Mouse (Mus musculus): Measurements from ENCODE around the gene Uck1.

Gene Uck1

DNA sequence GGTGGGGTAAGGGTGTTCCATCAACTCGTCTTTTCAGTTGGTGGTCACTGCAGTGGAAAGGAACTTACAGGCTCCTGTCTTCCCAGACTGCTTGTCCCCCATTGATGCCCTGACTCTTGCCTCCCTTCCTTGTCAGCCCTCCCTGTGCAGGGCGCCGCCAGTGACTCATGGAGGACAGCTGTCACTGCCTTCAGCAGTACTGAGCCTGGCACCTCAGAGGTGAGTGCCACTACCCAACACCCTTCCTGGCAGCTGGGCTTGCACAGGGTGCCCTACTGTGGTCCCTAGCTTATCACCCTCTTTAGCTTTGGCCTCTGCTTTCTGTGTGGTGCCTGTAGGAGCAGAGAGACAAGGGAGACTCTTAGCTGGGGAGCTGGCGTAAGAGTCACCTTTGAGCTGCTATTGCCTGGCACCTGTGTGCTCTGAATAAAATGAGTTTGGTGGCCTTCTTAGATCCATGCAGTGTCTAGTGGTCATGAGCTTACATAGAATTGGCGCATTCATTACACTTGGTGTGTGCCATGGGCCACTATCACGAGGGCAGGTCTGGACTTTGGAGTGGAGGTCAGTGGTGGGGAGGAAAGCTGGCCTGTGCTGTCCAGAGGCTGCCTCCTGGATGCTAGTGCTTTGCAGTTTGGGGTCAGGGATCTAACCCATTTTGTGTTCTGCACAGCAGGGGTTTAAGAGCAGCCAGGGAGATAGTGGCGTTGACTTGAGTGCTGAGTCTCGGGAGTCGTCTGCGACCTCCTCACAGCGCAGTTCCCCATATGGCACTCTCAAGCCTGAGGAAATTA is 41.2 kb downstream of the Uck1 start:
- DNase-seq (ENCODE audit: low spot score), result no peak

DNA sequence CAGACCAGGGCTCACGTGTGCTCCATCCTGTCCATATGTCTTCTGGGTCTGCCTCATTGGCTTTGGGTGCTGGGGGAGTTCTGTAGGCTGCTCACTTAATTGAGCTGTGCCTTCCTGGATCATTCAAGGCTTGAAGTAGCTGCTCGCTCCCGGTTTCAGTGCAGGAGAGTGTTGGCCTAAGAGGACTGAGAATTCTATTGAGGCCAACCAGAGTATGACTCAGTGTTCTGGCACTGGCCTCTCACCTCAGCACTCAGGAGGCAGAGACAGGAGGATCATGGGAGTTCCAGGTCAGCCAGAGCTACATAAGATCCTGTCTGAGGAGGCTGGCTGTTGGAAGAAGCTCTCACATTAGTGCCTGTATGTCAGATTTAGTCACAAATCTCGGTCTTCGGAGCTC is 41.8 kb downstream of the Uck1 start:
- no peak for DNase-seq (ENCODE audit: low spot score)

DNA sequence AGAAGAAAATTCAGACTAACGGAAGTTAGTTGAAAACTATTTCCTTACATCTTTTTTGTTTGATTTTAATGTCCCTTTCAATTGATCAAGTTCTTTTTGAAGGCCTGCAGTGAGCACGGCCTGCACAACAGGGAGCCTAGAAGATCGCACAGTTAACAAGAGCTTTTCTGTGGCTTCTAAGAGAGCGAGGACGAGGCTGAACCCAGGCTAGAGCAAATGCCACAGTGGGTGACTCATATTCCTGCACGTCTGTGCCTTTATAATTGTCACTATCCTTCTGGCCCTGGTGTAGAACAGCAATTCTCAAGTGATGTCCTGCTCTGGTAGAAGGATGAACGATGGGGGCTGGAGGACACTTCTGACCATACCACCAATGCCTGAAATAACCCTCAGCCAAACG is 42.3 kb downstream of the Uck1 start:
- no peak for DNase-seq (ENCODE audit: low spot score)

DNA sequence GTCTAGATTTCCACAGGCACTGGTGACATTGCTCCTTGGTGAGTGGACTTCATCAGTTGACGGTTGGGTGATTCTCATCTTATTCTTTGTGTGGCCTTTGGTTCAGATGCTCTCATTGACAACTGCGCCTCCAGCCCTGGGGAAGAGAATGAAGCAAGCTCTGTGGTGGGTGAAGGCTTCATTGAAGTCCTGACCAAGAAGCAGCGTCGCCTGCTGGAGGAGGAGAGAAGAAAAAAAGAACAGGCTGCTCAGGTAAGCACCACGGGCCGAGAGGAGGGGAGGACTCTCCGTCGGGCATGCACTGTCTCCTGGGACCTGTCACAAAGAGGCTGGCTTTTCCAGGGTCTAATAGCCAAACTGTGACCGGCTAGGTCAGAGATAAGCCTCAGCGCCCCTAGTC is 43.5 kb downstream of the Uck1 start:
- DNase-seq (ENCODE audit: low spot score), result no peak

DNA sequence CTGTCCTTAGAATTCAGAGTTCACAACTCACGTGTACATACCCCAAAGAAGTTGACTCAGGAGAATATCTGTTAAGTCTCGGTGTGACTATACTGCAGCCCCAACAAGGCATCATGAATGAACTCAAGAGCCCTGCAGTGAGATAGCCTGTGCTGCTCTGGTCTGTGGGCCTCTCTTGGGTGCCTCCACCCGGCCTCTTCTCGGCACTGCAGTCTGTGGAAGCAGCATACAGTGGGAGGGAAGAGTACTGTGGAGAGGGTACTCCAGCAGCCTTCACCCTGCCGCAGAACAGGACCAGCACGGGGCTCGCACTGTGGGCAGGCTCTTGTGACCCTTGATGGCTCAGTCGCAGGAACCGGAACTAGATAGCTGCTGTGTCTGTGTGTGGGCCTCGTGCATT is 44.4 kb downstream of the Uck1 start:
- no peak for DNase-seq (ENCODE audit: low spot score)

DNA sequence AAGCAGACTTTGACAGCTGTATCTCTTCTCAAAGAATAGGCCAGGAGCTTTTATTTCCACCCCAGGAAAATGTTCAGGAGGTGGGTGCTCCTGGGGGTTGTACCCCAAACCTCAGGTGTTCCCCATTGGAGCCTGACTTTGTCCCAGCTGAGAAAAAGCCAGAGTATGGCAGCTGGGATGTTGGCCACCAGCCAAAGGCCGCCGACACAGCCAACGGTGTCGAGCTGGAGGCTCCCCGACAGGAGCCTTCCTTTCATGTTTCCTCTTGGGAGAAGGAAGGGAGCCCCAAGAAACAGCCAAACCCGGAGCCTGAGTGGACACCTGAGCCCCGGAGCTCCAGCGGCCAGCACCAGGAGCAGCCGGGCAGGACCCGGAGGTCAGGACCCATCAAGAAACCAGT is 47.0 kb downstream of the Uck1 start:
- DNase-seq (ENCODE audit: low spot score), result no peak

DNA sequence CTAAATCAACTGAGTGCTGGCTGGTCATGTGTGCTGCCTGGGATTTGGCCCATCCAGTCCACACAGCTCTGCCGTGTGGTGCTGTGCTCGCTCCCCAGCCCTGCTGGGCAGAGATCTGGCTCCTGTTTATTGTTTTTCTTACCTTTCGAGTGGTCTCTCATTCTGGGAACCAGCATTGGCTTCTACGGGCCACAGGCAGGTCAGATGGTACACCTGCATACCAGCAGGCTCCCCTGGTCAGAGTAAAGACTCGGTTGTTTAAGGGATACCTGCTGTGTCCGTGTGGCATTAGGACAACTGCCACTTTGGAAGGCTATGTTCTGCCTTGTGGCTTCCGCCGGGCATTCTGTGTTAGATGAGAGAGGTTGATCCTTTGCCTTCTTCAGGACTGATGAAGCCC is 48.3 kb downstream of the Uck1 start:
- DNase-seq (ENCODE audit: low spot score), result no peak

DNA sequence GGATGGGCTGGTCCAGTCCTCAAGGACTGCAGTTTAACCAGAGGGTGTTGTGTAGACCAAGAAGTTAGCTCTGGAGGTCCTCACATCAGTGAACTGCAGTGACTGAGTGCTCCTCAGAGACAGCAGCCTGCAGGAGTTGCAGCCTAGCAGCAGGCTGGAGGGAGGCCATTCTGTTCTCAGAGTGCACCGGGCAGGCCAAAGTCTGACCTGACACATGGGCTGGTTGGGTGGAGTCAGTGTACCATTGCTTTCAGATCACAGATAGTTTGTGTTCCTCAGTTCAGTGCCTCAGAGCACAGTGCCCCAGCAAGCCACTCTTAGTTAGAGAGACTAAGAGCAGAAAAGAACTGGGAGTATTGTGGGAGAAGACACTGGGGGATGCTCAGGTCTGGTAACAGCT is 52.3 kb downstream of the Uck1 start:
- DNase-seq (ENCODE audit: low spot score), result no peak

Measured in retina, embryonic 14.5 days (tissue).